Mouse (Mus musculus) liver, embryonic 14.5 days (tissue): ENCODE measurements at regions not wholly inside any gene's neighbourhood (a gene's known extent, or its start where the extent isn't known, plus 50 kb on each side); places are given as distances from the start of the nearest gene placed in this dataset.

ENCODE experiments used
- CTCF ChIP-seq: IDR thresholded peaks from 2 replicates; pipeline ENCODE4 v1.5.1; 2016; ENCODE audit warnings: antibody characterized with exemption, low read depth, control low read depth
- EP300 ChIP-seq: IDR thresholded peaks from 2 replicates; pipeline ENCODE4 v1.6.1; 2016; ENCODE audit warnings: antibody characterized with exemption, low read depth

DNA sequence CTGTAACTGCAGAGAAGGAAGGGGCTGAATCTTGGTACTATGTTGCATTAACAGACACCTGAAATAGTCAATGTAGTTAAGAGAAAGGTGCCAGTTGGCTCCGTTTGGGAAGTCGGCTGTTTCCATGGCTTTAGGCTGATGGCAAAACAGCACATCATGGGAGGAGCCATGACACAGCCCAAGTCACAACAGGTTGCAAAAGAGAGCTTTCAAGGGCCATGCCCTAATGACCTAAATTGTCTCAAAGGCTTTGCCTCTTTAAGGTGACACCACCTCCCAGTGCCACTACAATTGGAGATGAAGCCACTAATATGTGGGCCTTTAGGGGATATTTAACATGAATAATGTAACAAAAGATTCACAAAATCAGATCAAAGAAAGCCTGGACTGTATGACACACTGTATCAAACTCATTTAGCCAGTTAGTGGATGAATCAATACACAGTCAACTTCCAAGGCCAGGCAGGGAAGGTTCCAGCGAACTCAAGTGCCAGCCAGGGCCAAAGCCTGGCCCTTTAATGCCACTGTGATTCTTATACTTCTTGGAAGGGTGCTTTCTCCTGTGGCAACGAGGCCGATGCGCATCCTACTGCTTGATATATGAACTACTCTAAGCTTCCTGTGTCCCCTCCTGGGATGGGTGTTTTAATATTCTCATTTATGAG, 167.5 kb upstream of the Stt3b start:
- TF ChIP-seq CTCF (no peak), EP300 (no peak)
